27 mouse cellular contexts compared by ENCODE assay signal in genomic region chr10:44353467-44353866, GRCm38 (mm10).
"Had no signal": no experiment of that assay in that cellular context is flagged by ENCODE, and none has a peak within 500 bp of the region (broad histone marks: within the 10 kb centered on the region; RNA-seq: fewer than 3 reads in every experiment).

No protein-coding gene starts in this region.

- H3K27ac ChIP-seq: gastrocnemius, adult 2 months; heart, adult 2 months; heart, embryonic 13.5 days; heart, embryonic 15.5 days; hindbrain, embryonic 10.5 days; hindbrain, embryonic 12.5 days; hindbrain, embryonic 14.5 days; intestine, embryonic 15.5 days; limb, embryonic 13.5 days; limb, embryonic 15.5 days; liver, embryonic 14.5 days had no signal

- H3K4me1 ChIP-seq: intestine, embryonic 15.5 days had no signal

- DNase-seq: gastrocnemius, adult 2 months; gastrocnemius, postnatal 10 days; gastrocnemius, postnatal 25 days; heart, adult 2 months; heart, postnatal 14 days; heart, postnatal 36 days; kidney, adult 18-20 months; kidney, adult 8-10 months; kidney, postnatal 10 days; kidney, postnatal 25 days; layer of hippocampus, adult 9-11 months; layer of hippocampus, postnatal 36 days; left cerebral cortex, postnatal 4 days had no signal

- H3K4me3 ChIP-seq: gastrocnemius, adult 2 months; heart, adult 2 months; heart, embryonic 13.5 days; heart, embryonic 15.5 days; hindbrain, embryonic 10.5 days; hindbrain, embryonic 12.5 days; intestine, embryonic 15.5 days; limb, embryonic 13.5 days; limb, embryonic 15.5 days; liver, embryonic 12.5 days had no signal

- ATAC-seq: hindbrain, embryonic 16.5 days; inflammation-experienced regulatory T-cells, adult 6 months; intestine, embryonic 15.5 days; intestine, postnatal 0 days; liver, embryonic 12.5 days had no signal

- H3K27me3 ChIP-seq: heart, embryonic 13.5 days; heart, embryonic 15.5 days; hindbrain, embryonic 12.5 days; intestine, embryonic 15.5 days; limb, embryonic 13.5 days; limb, embryonic 15.5 days; liver, embryonic 12.5 days had no signal

- H3K9me3 ChIP-seq: heart, embryonic 13.5 days; heart, embryonic 15.5 days; hindbrain, embryonic 10.5 days; hindbrain, embryonic 12.5 days; intestine, embryonic 15.5 days; limb, embryonic 13.5 days; limb, embryonic 15.5 days; liver, embryonic 12.5 days had no signal

- H3K36me3 ChIP-seq: heart, embryonic 13.5 days; heart, embryonic 15.5 days; hindbrain, embryonic 10.5 days; hindbrain, embryonic 12.5 days; intestine, embryonic 15.5 days had no signal

- H3K4me2 ChIP-seq: heart, embryonic 11.5 days; heart, embryonic 13.5 days; heart, embryonic 15.5 days; hindbrain, embryonic 12.5 days; hindbrain, embryonic 14.5 days; intestine, embryonic 15.5 days; limb, embryonic 13.5 days; limb, embryonic 15.5 days had no signal

- H3K9ac ChIP-seq: heart, embryonic 13.5 days; heart, embryonic 15.5 days; hindbrain, embryonic 12.5 days; hindbrain, embryonic 14.5 days; intestine, embryonic 15.5 days; limb, embryonic 13.5 days; limb, embryonic 15.5 days; liver, embryonic 12.5 days; liver, embryonic 14.5 days had no signal
